Mouse (Mus musculus): Measurements from ENCODE around the gene Zfp653.

Zfp653 gene

GRCm38 (mm10) chr9:22030386-22030785 lies 40.8 kb downstream of the Zfp653 start:
- no peak for DNase-seq (ENCODE audit: low spot score in 2 of 2)

- DNase-seq (ENCODE audit: low spot score in 2 of 2) = no peak
Observed at GRCm38 (mm10) chr9:22028467-22028866, 42.7 kb downstream of the Zfp653 start.

GRCm38 (mm10) chr9:22024592-22024991 lies 46.6 kb downstream of the Zfp653 start:
- no peak for DNase-seq (ENCODE audit: low spot score in 2 of 2)

- DNase-seq (ENCODE audit: low spot score in 2 of 2) = no peak
Observed at GRCm38 (mm10) chr9:22017208-22017825, 53.9 kb downstream of the Zfp653 start.

GRCm38 (mm10) chr9:22016245-22016644 lies 54.9 kb downstream of the Zfp653 start:
- DNase-seq (ENCODE audit: low spot score in 2 of 2) = no peak

- DNase-seq (ENCODE audit: low spot score in 2 of 2) = no peak
Observed at GRCm38 (mm10) chr9:22012731-22013130, 58.4 kb downstream of the Zfp653 start.

GRCm38 (mm10) chr9:22011055-22011454 lies 60.1 kb downstream of the Zfp653 start:
- DNase-seq (ENCODE audit: low spot score in 2 of 2) = no peak

Data from frontal cortex, postnatal 25 days (tissue).